Mouse (Mus musculus) limb, embryonic 14.5 days (tissue): ENCODE results near the gene Kmt2d. TPM values are rescaled to one million over a fixed set of nuclear protein-coding genes. Genes with fewer than 3 reads are reported as not detected.
A peak's percentile ranks its signal among the peaks of the same experiment; 100 is the strongest.

Source experiments
- ATAC-seq: fragments of 200-750 bp; cut with Nextera tagmentation; 2 replicates; pipeline ENCODE4 v1.8.0; 2017; ENCODE audit warnings: low read depth, moderate number of reproducible peaks, moderate TSS enrichment; ENCODE audit not compliant: low FRiP score
- DNase-seq: peaks from one replicate; pipeline ENCODE4 v3.0.0-alpha.2; 2015; ENCODE audit warnings: low spot score
- H3K27ac ChIP-seq: fragments of 300-500 bp; sonication (generic); replicated peaks from 2 replicates; pipeline ENCODE4 v1.5.1; 2014; ENCODE audit warnings: low read depth, mild to moderate bottlenecking, low read length, moderate library complexity, mixed read lengths
- H3K27me3 ChIP-seq: fragments of 300-500 bp; sonication (generic); 2 replicates; pipeline ENCODE4 v1.6.1; 2014; ENCODE audit warnings: low read length, mixed read lengths; ENCODE audit not compliant: control insufficient read depth, insufficient read depth
- H3K36me3 ChIP-seq: fragments of 300-500 bp; sonication (generic); 2 replicates; pipeline ENCODE4 v1.6.1; 2014; ENCODE audit warnings: mild to moderate bottlenecking, low read length, moderate library complexity, mixed read lengths; ENCODE audit not compliant: control insufficient read depth, insufficient read depth
- H3K4me1 ChIP-seq: fragments of 300-500 bp; sonication (generic); 2 replicates; pipeline ENCODE4 v1.6.1; 2014; ENCODE audit warnings: antibody characterized with exemption, low read length, mixed read lengths; ENCODE audit not compliant: control insufficient read depth, insufficient read depth
- H3K4me2 ChIP-seq: fragments of 300-500 bp; sonication (generic); replicated peaks from 2 replicates; pipeline ENCODE4 v1.6.1; 2014; ENCODE audit warnings: low read depth, mild to moderate bottlenecking, low read length, moderate library complexity; ENCODE audit not compliant: severe bottlenecking
- H3K4me3 ChIP-seq: fragments of 300-500 bp; sonication (generic); replicated peaks from 2 replicates; pipeline ENCODE4 v1.5.1; 2014; ENCODE audit warnings: low read length
- H3K9ac ChIP-seq: fragments of 300-500 bp; sonication (generic); 2 replicates; pipeline ENCODE4 v1.6.1; 2014; ENCODE audit warnings: mild to moderate bottlenecking, low read depth, low read length, moderate library complexity; ENCODE audit not compliant: severe bottlenecking
- H3K9me3 ChIP-seq: fragments of 300-500 bp; sonication (generic); 2 replicates; pipeline ENCODE4 v1.6.1; 2016; ENCODE audit warnings: low read length; ENCODE audit not compliant: control insufficient read depth
- POLR2A ChIP-seq: fragments of 200-500 bp; IDR thresholded peaks from 2 replicates; pipeline ENCODE4 v1.8.0; 2012; ENCODE audit warnings: inconsistent platforms, mild to moderate bottlenecking, moderate library complexity, borderline replicate concordance; ENCODE audit not compliant: insufficient read depth, insufficient read length; ENCODE audit errors: extremely low read depth
- WGBS: fragments of 180-500 bp; shearing (Covaris S2); extraction: QIAGEN DNeasy Blood & Tissue Kit; methylation state at CpG from one replicate; pipeline ENCODE4 v1.1.7; 2014; 5-methylcytosine and 5-hydroxymethylcytosine counted together
- polyA plus RNA-seq, 2 experiments: library from polyadenylated mRNA; depleted of rRNA in 1 of 2; stranded (reverse) in 1 of 2; unstranded in 1 of 2; fragments of >200 nt; fragmentation: Nextera tagmentation in 1 of 2; extraction: Ambion mirVana in 1 of 2; gene quantifications; 2 replicates each; pipeline versions ENCODE4 v1.2.1 to v1.2.3; 2012 to 2014

The Kmt2d gene
- polyA plus RNA-seq, 2 experiments = 16.7 to 27.1 TPM

DNA sequence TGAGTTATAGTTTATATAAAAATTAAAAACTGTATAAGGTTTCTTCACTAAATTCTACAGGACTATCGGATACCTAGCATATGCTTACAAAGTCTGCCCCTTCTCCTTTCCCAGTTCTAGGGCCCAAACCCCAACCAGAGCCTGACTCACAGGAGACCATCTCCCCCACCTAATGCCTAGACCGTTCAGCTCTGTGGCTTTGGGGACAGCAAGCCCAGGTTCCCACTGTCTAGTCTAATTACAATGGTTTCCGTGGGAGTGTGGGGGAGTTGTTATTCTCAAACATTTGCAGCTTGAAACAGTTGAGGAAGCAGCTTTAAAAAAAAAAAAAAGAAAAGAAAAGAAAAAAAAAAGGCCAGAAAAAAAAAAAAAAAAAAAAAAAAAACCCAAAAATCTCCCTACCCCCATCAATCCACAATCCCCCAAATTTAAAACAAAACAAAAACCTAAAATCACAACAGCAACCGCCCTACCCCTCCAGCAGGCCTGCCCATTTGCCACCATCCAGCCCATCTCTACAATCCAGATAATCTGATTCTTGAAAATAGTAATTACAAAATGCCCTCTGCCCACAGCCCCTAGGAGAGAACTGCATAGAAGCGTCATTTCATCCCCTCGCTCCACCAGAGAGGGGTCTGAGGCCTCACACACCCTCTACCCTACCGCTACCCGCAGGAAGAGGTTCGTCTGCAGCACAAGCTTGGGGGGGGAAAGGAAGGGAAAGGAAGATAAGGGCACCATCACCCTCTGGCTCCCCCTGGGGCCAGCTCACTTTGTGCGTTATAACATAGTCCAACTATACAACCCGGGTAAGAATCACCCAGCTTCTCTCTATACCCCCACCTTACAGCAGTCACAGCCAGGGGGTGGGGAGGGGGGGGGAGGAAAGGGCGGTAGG lies 38.6 kb downstream of the Kmt2d start:
- TF ChIP-seq POLR2A = no peak
- peak overlapping the region; percentile 50 for H3K4me2 ChIP-seq

DNA sequence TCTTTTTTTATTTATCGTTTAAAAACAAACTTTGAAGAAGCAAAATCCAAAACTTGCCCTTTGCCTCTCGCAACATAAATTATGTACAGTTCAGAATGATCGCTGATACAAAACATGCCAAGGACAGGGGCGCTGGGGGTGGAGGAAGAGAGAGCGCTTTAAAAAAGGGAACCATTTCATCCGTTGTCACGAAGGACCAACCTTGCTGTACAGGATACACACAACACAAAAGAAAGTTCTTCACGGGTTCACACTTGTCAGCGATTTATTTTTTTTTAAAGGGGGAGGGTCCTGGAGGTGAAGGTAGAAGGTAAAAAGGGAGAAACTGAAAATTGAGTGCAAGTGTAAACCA lies 39.3 kb downstream of the Kmt2d start:
- ATAC-seq = peak; percentile 24; the same call in 1 of the 2 replicates
- WGBS = 15% methylated on average over 9 of the region's 9 CpGs
- Histone ChIP-seq H3K9me3 (no peaks in the 10 kb centered on the region), H3K4me2 (peak overlapping the region; percentile 50), H3K4me3 (peak overlapping the region; percentile 53), H3K36me3 (peaks cover 42% of the 10 kb centered on the region), H3K9ac (peak overlapping the region; percentile 78; the same call in 1 of the 2 replicates), H3K27ac (peak overlapping the region; percentile 89), H3K4me1 (peaks cover 6% of the 10 kb centered on the region; the same call in 1 of the 2 replicates), H3K27me3 (no peaks in the 10 kb centered on the region)
- DNase-seq = no peak
- no peak for TF ChIP-seq POLR2A

More for the DNA sequence above, 38.6 kb downstream of the Kmt2d start:
- Histone ChIP-seq H3K27ac (peak overlapping the region; percentile 89; the same call in 1 of the 2 replicates), H3K9ac (peak overlapping the region; percentile 78; the same call in 1 of the 2 replicates), H3K4me3 (no peak overlapping the region), H3K27me3 (no peaks in the 10 kb centered on the region), H3K9me3 (no peaks in the 10 kb centered on the region), H3K36me3 (peaks cover 50% of the 10 kb centered on the region), H3K4me1 (peaks cover 6% of the 10 kb centered on the region; the same call in 1 of the 2 replicates)
- ATAC-seq (no peak), DNase-seq (no peak)
- WGBS = 64% methylated on average over 12 of the region's 12 CpGs

DNA sequence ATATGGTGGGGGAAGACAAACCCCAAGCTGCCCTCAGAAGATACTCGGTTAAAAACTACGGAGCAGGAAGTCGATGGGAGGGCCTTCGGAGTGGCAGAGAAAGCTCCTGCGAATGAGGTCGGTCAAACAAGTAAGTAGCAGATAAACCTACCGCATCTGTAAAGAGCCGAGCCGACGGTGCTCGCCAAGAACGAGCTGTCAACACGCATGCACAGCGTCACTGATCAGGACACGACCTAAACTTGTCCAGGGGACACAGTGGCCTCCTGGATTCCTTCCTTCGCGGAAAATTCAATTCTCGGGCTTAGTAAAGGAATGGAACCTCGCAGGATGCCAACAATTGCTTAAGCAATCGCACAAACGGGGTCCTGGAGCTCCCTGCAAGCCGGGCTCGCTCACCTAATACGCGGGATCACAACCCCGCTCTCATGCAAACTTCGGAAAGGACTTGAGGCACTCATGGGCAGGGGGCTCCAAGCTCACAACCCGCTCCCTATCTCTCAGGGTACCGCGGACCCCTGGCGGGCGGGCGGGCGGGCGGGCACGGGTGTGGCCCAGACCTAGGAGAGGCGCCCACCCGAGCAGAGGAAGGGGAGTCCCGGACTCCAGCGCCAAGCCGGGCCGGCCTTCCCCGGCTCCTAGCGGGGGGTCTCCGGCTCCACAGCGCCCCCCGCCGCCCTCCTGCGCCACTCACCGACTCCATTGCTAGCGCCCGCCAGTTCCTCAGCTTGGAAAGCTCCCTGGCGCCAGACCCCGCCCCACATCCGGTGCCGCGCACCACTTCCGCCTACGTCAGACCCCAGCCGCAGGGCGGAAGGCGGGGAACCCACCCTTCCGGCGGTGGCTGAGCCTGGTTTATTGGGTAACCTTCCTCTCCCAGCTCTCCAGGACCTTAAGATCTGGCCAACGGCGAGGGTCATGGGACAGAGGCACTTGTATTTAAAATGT lies 40.0 kb downstream of the Kmt2d start, which contains the start of gene Prkag1:
Gene Prkag1, minus strand, starts transcription at position 786 of the 948 bp plus-strand sequence.
- Histone ChIP-seq H3K36me3 (peaks cover 36% of the 10 kb centered on the region), H3K9me3 (no peaks in the 10 kb centered on the region), H3K9ac (peak within 1 kb of the TSS; percentile 78), H3K27me3 (no peaks in the 10 kb centered on the region), H3K4me3 (peak within 1 kb of the TSS; percentile 53), H3K4me1 (peaks cover 6% of the 10 kb centered on the region; the same call in 1 of the 2 replicates), H3K27ac (peak within 1 kb of the TSS; percentile 89), H3K4me2 (peak within 1 kb of the TSS; percentile 50)
- no peak for TF ChIP-seq POLR2A
- peak; percentile 92 for DNase-seq
- WGBS = under 1% methylated on average over 44 of the region's 66 CpGs
- ATAC-seq = peak; percentile 95

DNA sequence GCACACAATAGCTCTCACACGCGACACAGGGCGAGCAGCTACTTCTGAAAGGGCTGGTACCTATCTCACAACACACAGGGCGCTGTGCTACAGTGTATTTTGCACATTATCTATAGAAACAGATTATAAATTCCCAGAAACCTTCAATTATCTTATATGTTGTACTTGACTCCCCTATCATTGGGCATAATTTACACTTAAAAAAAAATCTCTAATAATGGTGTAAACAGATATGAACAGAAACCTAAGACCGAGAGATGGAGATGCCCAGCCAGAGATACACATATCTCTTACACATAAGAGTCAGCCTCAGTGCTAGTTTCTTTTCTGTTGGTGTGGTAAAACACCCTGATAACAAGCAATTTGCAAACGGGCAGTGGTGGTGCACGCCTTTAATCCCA lies 43.4 kb downstream of the Kmt2d start:
- H3K9ac ChIP-seq = no peak overlapping the region
- peaks cover 6% of the 10 kb centered on the region; the same call in 1 of the 2 replicates for H3K4me1 ChIP-seq
- 92% methylated on average over 7 of the region's 7 CpGs for WGBS
- H3K4me2 ChIP-seq = no peak overlapping the region
- H3K27me3 ChIP-seq = no peaks in the 10 kb centered on the region
- no peak for TF ChIP-seq POLR2A
- ATAC-seq (no peak), DNase-seq (no peak)
- no peak overlapping the region for H3K4me3 ChIP-seq
- H3K9me3 ChIP-seq = no peaks in the 10 kb centered on the region
- peaks cover 28% of the 10 kb centered on the region for H3K36me3 ChIP-seq
- H3K27ac ChIP-seq = no peak overlapping the region

DNA sequence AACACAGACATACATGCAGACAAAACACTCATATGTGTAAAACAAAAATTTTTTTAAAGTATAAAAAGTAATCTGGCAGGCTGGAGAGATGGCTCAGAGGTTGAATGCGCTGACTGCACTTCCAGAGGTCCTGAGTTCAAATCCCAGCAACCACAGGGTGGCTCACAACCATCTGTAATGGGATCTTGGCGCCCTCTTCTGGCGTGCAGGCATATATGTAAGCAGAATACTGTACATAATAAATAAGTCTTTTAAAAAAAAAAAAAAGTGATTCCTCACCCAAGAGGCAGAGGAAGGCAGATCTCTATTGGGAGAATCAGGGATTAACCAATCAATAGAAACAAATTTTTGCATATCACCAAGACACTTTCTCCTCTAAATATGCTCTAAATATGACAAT lies 47.6 kb downstream of the Kmt2d start:
- Histone ChIP-seq H3K36me3 (peaks cover 50% of the 10 kb centered on the region), H3K4me1 (no peaks in the 10 kb centered on the region), H3K4me2 (no peak overlapping the region), H3K9me3 (no peaks in the 10 kb centered on the region), H3K27me3 (no peaks in the 10 kb centered on the region), H3K27ac (no peak overlapping the region), H3K9ac (no peak overlapping the region), H3K4me3 (no peak overlapping the region)
- ATAC-seq = no peak
- WGBS = 72% methylated on average over 3 of the region's 3 CpGs
- no peak for TF ChIP-seq POLR2A
- no peak for DNase-seq
